Mouse (Mus musculus) megakaryocyte, embryonic 14.5 days (primary cell): Measurements from ENCODE around the gene Zfp526.

ENCODE experiments used
- FLI1 ChIP-seq: IDR thresholded peaks from 2 replicates; pipeline ENCODE4 v1.6.1; 2012; ENCODE audit warnings: low read length, inconsistent platforms, mixed read lengths
- GATA1 ChIP-seq: IDR thresholded peaks from 3 replicates; pipeline ENCODE4 v1.6.1; 2012; ENCODE audit warnings: mixed read lengths, low read length, inconsistent platforms, borderline replicate concordance

DNA sequence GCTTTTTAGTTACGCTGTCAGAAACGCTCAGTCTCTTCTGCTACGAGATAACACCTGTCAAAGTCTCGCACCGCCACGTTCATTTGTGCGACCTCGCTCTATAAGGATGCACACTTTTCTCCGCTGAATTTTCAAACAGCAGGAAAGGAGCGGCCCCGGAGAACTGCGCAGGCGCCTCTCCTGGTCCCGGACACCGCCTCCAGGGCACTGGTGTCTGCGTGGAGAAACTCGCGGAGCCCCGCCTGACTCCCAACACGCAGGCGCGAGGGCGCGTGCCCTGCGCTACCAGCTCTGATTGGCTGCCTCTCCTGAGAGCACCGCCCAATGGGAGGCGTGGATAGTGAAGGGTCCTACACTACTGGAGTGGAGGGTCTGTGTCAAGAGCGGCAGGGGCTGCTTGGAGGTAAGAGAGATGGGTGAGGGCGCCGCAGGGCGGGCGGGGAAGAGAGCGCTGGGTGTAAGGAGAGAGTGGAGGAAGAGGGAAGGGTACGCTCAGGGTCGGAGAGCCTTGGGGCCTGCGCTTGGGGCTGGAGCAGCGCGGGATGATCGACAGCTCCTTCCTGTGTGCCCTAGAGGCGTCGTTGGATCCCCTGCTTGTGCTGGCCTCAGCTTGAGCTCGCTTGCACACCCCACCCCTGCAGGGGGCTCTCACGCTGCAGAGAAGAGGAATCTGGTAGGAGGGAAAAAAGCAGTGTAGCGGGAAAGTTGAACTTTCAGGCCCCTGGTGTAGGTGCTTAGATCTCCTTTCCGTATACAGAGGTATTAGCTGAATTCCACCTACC lies at the start of gene Zfp526:
- TF ChIP-seq FLI1 (no peak), GATA1 (no peak)
